Mouse (Mus musculus) myocyte (in vitro differentiated cells): Measurements from ENCODE around the gene Tmem145.

ENCODE experiments used
- CEBPB ChIP-seq: IDR thresholded peaks from 2 replicates; pipeline ENCODE4 v1.6.1; 2011; ENCODE audit warnings: mild to moderate bottlenecking, moderate library complexity; ENCODE audit not compliant: poor library complexity, insufficient read depth, severe bottlenecking
- MYOD1 ChIP-seq, 3 experiments: IDR thresholded peaks; one replicate each; pipeline ENCODE4 v1.6.1; 2011; ENCODE audit warnings: control low read depth in 2 of 3, low read depth in 2 of 3, mild to moderate bottlenecking in 2 of 3, moderate library complexity in 1 of 3; ENCODE audit not compliant: insufficient read length in 2 of 3, control insufficient read depth in 1 of 3
- MYOG ChIP-seq, 3 experiments: IDR thresholded peaks; one replicate each; pipeline ENCODE4 v1.6.1; 2011; ENCODE audit warnings: control low read depth in 2 of 3, low read depth in 2 of 3, mild to moderate bottlenecking in 2 of 3; ENCODE audit not compliant: insufficient read length in 2 of 3, control insufficient read depth in 1 of 3, insufficient read depth in 1 of 3
- POLR2A ChIP-seq: IDR thresholded peaks from one replicate; pipeline ENCODE4 v1.6.1; 2011; ENCODE audit warnings: low read depth, mild to moderate bottlenecking, control low read depth, moderate library complexity; ENCODE audit not compliant: insufficient read length
- POLR2AphosphoS2 ChIP-seq: IDR thresholded peaks from one replicate; pipeline ENCODE4 v1.6.1; 2011; ENCODE audit warnings: low read depth, control low read depth; ENCODE audit not compliant: insufficient read length
- SRF ChIP-seq: IDR thresholded peaks from one replicate; pipeline ENCODE4 v1.6.1; 2011; ENCODE audit warnings: low read depth; ENCODE audit not compliant: control insufficient read depth, insufficient read length
- TCF12 ChIP-seq: IDR thresholded peaks from one replicate; pipeline ENCODE4 v1.6.1; 2011; ENCODE audit warnings: mild to moderate bottlenecking, control low read depth; ENCODE audit not compliant: poor library complexity, insufficient read depth, severe bottlenecking
- TCF3 ChIP-seq: IDR thresholded peaks from one replicate; pipeline ENCODE4 v1.6.1; 2011; ENCODE audit warnings: low read depth, control low read depth; ENCODE audit not compliant: insufficient read length
- USF1 ChIP-seq: IDR thresholded peaks from one replicate; pipeline ENCODE4 v1.6.1; 2011; ENCODE audit warnings: low read depth, mild to moderate bottlenecking, control low read depth, moderate library complexity

- no peak for TF ChIP-seq MYOG (IDR thresholded peaks at IDR 0.05; ENCODE audit: control insufficient read depth in 1 of 3, insufficient read depth in 1 of 3, insufficient read length in 2 of 3, low read depth in 2 of 3)
- TF ChIP-seq POLR2AphosphoS2 = no peak
- no peak for TF ChIP-seq TCF12
- peak in 1 of 3 experiments; percentile 0 for TF ChIP-seq MYOD1 (IDR thresholded peaks at IDR 0.05; ENCODE audit: control insufficient read depth in 1 of 3, insufficient read length in 2 of 3, low read depth in 2 of 3)
- TF ChIP-seq POLR2A = no peak
- no peak for TF ChIP-seq CEBPB
- TF ChIP-seq SRF = no peak
- TF ChIP-seq USF1 = no peak
- no peak for TF ChIP-seq TCF3
Measured at GRCm38 (mm10) chr7:25270652-25271633, 35.0 kb upstream of the Tmem145 start.
